Mouse (Mus musculus) kidney, postnatal 0 days (tissue): ENCODE measurements at regions not wholly inside any gene's neighbourhood (a gene's known extent, or its start where the extent isn't known, plus 50 kb on each side); places are given as distances from the start of the nearest gene placed in this dataset.

Source experiments
- ATAC-seq: fragments of 200-750 bp; cut with Nextera tagmentation; replicated peaks from 2 replicates; pipeline ENCODE4 v1.8.0; 2017; ENCODE audit warnings: low read depth, moderate number of reproducible peaks, moderate TSS enrichment, moderate library complexity; ENCODE audit not compliant: low FRiP score
- DNase-seq: peaks from one replicate; pipeline ENCODE4 v3.0.0-alpha.2; 2016; ENCODE audit warnings: low spot score
- H3K27ac ChIP-seq: fragments of 300-500 bp; sonication (generic); 2 replicates; pipeline ENCODE4 v1.5.1; 2014; ENCODE audit warnings: mild to moderate bottlenecking
- H3K27me3 ChIP-seq: fragments of 300-500 bp; sonication (generic); 2 replicates; pipeline ENCODE4 v1.6.1; 2014; ENCODE audit warnings: low read length, mixed read lengths; ENCODE audit not compliant: insufficient read depth
- H3K36me3 ChIP-seq: fragments of 300-500 bp; sonication (generic); 2 replicates; pipeline ENCODE4 v1.6.1; 2014; ENCODE audit warnings: low read length, mixed read lengths; ENCODE audit not compliant: insufficient read depth
- H3K4me1 ChIP-seq: fragments of 300-500 bp; sonication (generic); replicated peaks from 2 replicates; pipeline ENCODE4 v1.6.1; 2014; ENCODE audit warnings: antibody characterized with exemption, low read length, mixed read lengths; ENCODE audit not compliant: insufficient read depth
- H3K4me2 ChIP-seq: fragments of 300-500 bp; sonication (generic); 2 replicates; pipeline ENCODE4 v1.6.1; 2014; ENCODE audit warnings: mild to moderate bottlenecking, low read length, moderate library complexity, mixed read lengths
- H3K4me3 ChIP-seq: fragments of 300-500 bp; sonication (generic); replicated peaks from 2 replicates; pipeline ENCODE4 v1.5.1; 2014; ENCODE audit warnings: low read depth, low read length
- H3K9ac ChIP-seq: fragments of 300-500 bp; sonication (generic); 2 replicates; pipeline ENCODE4 v1.6.1; 2014; ENCODE audit warnings: low read depth, low read length
- H3K9me3 ChIP-seq: fragments of 300-500 bp; sonication (generic); replicated peaks from 2 replicates; pipeline ENCODE4 v1.6.1; 2016; ENCODE audit warnings: low read length, inconsistent platforms, mixed read lengths
- CTCF ChIP-seq: IDR thresholded peaks from 2 replicates; pipeline ENCODE4 v1.5.1; 2016; ENCODE audit warnings: antibody characterized with exemption, low read depth, mild to moderate bottlenecking, moderate library complexity
- WGBS: fragments of 180-500 bp; shearing (Covaris S2); extraction: QIAGEN DNeasy Blood & Tissue Kit; methylation state at CpG from one replicate; pipeline ENCODE4 v1.1.7; 2014; 5-methylcytosine and 5-hydroxymethylcytosine counted together

GRCm38 (mm10) chr2:84537957-84538356 is 61.4 kb upstream of the Tfpi start:
- H3K27me3 ChIP-seq: no peaks in the 10 kb centered on the region
- H3K4me3 ChIP-seq: no peak overlapping the region
- H3K4me2 ChIP-seq: no peak overlapping the region
- H3K27ac ChIP-seq: no peak overlapping the region
- TF ChIP-seq CTCF: no peak
- 80% methylated on average over 4 of the region's 4 CpGs for WGBS
- H3K36me3 ChIP-seq: no peaks in the 10 kb centered on the region
- DNase-seq (no peak), ATAC-seq (no peak)
- no peak overlapping the region for H3K9ac ChIP-seq
- H3K9me3 ChIP-seq: no peaks in the 10 kb centered on the region
- no peaks in the 10 kb centered on the region for H3K4me1 ChIP-seq

- Histone ChIP-seq H3K27ac (no peak overlapping the region), H3K4me3 (no peak overlapping the region), H3K9ac (no peak overlapping the region), H3K36me3 (no peaks in the 10 kb centered on the region), H3K27me3 (no peaks in the 10 kb centered on the region), H3K9me3 (no peaks in the 10 kb centered on the region), H3K4me1 (no peaks in the 10 kb centered on the region), H3K4me2 (no peak overlapping the region)
- TF ChIP-seq CTCF: no peak
- 60% methylated on average over 3 of the region's 3 CpGs for WGBS
- ATAC-seq (no peak), DNase-seq (no peak)
These were observed 54.6 kb upstream of the Tfpi start for GRCm38 (mm10) chr2:84531215-84531614.

- DNase-seq (no peak), ATAC-seq (no peak)
- Histone ChIP-seq H3K4me2 (no peak overlapping the region), H3K9ac (no peak overlapping the region), H3K9me3 (no peaks in the 10 kb centered on the region), H3K27me3 (no peaks in the 10 kb centered on the region), H3K4me1 (no peaks in the 10 kb centered on the region), H3K36me3 (no peaks in the 10 kb centered on the region), H3K4me3 (no peak overlapping the region), H3K27ac (no peak overlapping the region)
- WGBS: 57% methylated on average over 6 of the region's 6 CpGs
- no peak for TF ChIP-seq CTCF
These were observed 52.5 kb upstream of the Tfpi start for GRCm38 (mm10) chr2:84528847-84529775.
